ENCODE assay signal across 23 mouse cellular contexts in genomic region chr16:48621019-48621418, GRCm38 (mm10).
DNase-seq lines count a peak whose midpoint lies in the region; ATAC-seq and TF ChIP-seq lines count a peak whose summit lies in the region.
"Had no signal": no experiment of that assay in that cellular context is flagged by ENCODE, and none has a peak within 500 bp of the region (broad histone marks: within the 10 kb centered on the region; RNA-seq: fewer than 3 reads in every experiment).

No protein-coding gene starts in this region.

- no peaks in the 10 kb centered on the region for H3K36me3 ChIP-seq in CH12.LX (replicated peaks in 1 of 2; ENCODE audit: control insufficient read depth in 1 of 2, insufficient read depth in 1 of 2, low read length in 1 of 2)
- H3K36me3 ChIP-seq in embryonic facial prominence, embryonic 14.5 days (ENCODE audit: control insufficient read depth, insufficient read depth, low read length), result no peaks in the 10 kb centered on the region
- H3K36me3 ChIP-seq: embryonic facial prominence, embryonic 15.5 days; forebrain, embryonic 15.5 days; heart, embryonic 12.5 days; hindbrain, embryonic 13.5 days had no signal

- H3K4me1 ChIP-seq in CH12.LX (ENCODE audit: control insufficient read depth in 1 of 2, insufficient read depth in 2 of 2), result no peaks in the 10 kb centered on the region
- H3K4me1 ChIP-seq in embryonic facial prominence, embryonic 14.5 days (ENCODE audit: control insufficient read depth, insufficient read depth, low read length), result no peaks in the 10 kb centered on the region
- H3K4me1 ChIP-seq: embryonic facial prominence, embryonic 15.5 days; forebrain, embryonic 15.5 days; heart, embryonic 12.5 days; hindbrain, embryonic 13.5 days had no signal

- DNase-seq in 3T3-L1 (ENCODE audit: low read depth, low spot score), result peak; percentile 28
- DNase-seq in CH12.LX (ENCODE audit: extremely low read depth), result no peak
- DNase-seq in embryonic facial prominence, embryonic 14.5 days (ENCODE audit: low spot score), result peak; percentile 45
- DNase-seq in telencephalon, adult 2 months (ENCODE audit: low read depth, low spot score), result peak; percentile 8
- no peak for DNase-seq in layer of hippocampus, postnatal 10 days (ENCODE audit: low spot score in 2 of 2)
- no peak for DNase-seq in heart, postnatal 10 days
- DNase-seq: adrenal gland, postnatal 14 days; B cell, adult 2 months; cerebellum, adult 18-20 months; cerebellum, adult 9-11 months; cerebellum, postnatal 36 days; gastrocnemius, postnatal 14 days; heart, adult 2 months; heart, postnatal 36 days; kidney, adult 11 months had no signal

- TF ChIP-seq POLR2A in CH12.LX (IDR thresholded peaks at IDR 0.05; ENCODE audit: low read depth, low read length), result no peak

- no peaks in the 10 kb centered on the region for H3K27me3 ChIP-seq in CH12.LX (replicated peaks)
- no peaks in the 10 kb centered on the region for H3K27me3 ChIP-seq in embryonic facial prominence, embryonic 14.5 days (replicated peaks; ENCODE audit: control insufficient read depth, insufficient read depth, low read length)
- H3K27me3 ChIP-seq: embryonic facial prominence, embryonic 15.5 days; forebrain, embryonic 15.5 days; heart, embryonic 12.5 days; hindbrain, embryonic 13.5 days; Patski had no signal

- H3K4me3 ChIP-seq in CH12.LX (replicated peaks in 1 of 3; ENCODE audit: low read depth in 2 of 3, low read length in 2 of 3, poor library complexity in 1 of 3), result no peak overlapping the region
- no peak overlapping the region for H3K4me3 ChIP-seq in embryonic facial prominence, embryonic 14.5 days (ENCODE audit: low read depth, low read length)
- H3K4me3 ChIP-seq: embryonic facial prominence, embryonic 15.5 days; forebrain, embryonic 15.5 days; heart, adult 2 months; heart, embryonic 12.5 days; hindbrain, embryonic 13.5 days had no signal

- in situ Hi-C loops in CH12.LX (cut with MboI; ENCODE audit: low pct_ligation_motif_present, low pct_unique_long_range_greater_than_20kb, low sequenced_read_pairs), result no loop called here

- H3K9ac ChIP-seq in CH12.LX (ENCODE audit: insufficient read depth, low read depth), result no peak overlapping the region
- no peak overlapping the region for H3K9ac ChIP-seq in embryonic facial prominence, embryonic 14.5 days (ENCODE audit: low read depth, low read length)
- H3K9ac ChIP-seq: embryonic facial prominence, embryonic 15.5 days; forebrain, embryonic 15.5 days; heart, embryonic 12.5 days; hindbrain, embryonic 13.5 days had no signal

- intact Hi-C loops in heart, postnatal 10 days (cut with DNase I), result no loop called here

- no peak for TF ChIP-seq EP300 in CH12.LX (IDR thresholded peaks at IDR 0.05; ENCODE audit: low read length)

- 14% methylated on average over 2 of the region's 2 CpGs for WGBS in embryonic facial prominence, embryonic 14.5 days

- H3K9me3 ChIP-seq in CH12.LX (replicated peaks; ENCODE audit: low read length), result peaks cover 31% of the 10 kb centered on the region
- H3K9me3 ChIP-seq in embryonic facial prominence, embryonic 14.5 days (ENCODE audit: control insufficient read depth, low read length), result no peaks in the 10 kb centered on the region
- H3K9me3 ChIP-seq: embryonic facial prominence, embryonic 15.5 days; forebrain, embryonic 15.5 days; heart, embryonic 12.5 days; hindbrain, embryonic 13.5 days had no signal

- H3K4me2 ChIP-seq in CH12.LX (ENCODE audit: insufficient read depth, low read depth, poor library complexity, severe bottlenecking), result no peak overlapping the region
- no peak overlapping the region for H3K4me2 ChIP-seq in embryonic facial prominence, embryonic 14.5 days (ENCODE audit: low read depth, low read length)
- H3K4me2 ChIP-seq: embryonic facial prominence, embryonic 15.5 days; forebrain, embryonic 15.5 days; heart, embryonic 12.5 days; hindbrain, embryonic 13.5 days had no signal

- TF ChIP-seq RAD21 in CH12.LX (IDR thresholded peaks at IDR 0.05; ENCODE audit: low read depth, low read length), result no peak

- ATAC-seq in embryonic facial prominence, embryonic 14.5 days (ENCODE audit: low read depth), result no peak
- ATAC-seq: activated CD4-positive, CD25-positive, alpha-beta regulatory T cell, adult 4 months; CD4-positive, CD25-positive, alpha-beta regulatory T cell, adult 4 months; forebrain, embryonic 15.5 days; hindbrain, postnatal 0 days; Patski had no signal

- dilution Hi-C loops in CH12.LX (cut with MboI; ENCODE audit: extremely low pct_ligation_motif_present, extremely low pct_unique_long_range_greater_than_20kb, low sequenced_read_pairs), result no loop called here

- H3K27ac ChIP-seq in CH12.LX (ENCODE audit: insufficient read depth, low read depth), result no peak overlapping the region
- H3K27ac ChIP-seq in embryonic facial prominence, embryonic 14.5 days (replicated peaks; ENCODE audit: low read depth, low read length), result no peak overlapping the region
- H3K27ac ChIP-seq: embryonic facial prominence, embryonic 15.5 days; forebrain, embryonic 15.5 days; heart, adult 2 months; hindbrain, embryonic 13.5 days; hindbrain, postnatal 0 days had no signal

- TF ChIP-seq CTCF in CH12.LX (conservative IDR thresholded peaks at IDR 0.05 in 1 of 2, IDR thresholded peaks at IDR 0.05 in 1 of 2; ENCODE audit: low read depth in 2 of 2, low read length in 2 of 2), result no peak

- no peaks in the 10 kb centered on the region for H3K79me2 ChIP-seq in CH12.LX (replicated peaks; ENCODE audit: control insufficient read depth, extremely low read depth, insufficient read depth, poor library complexity, severe bottlenecking)

TF ChIP-seq in CH12.LX, 34 proteins besides CTCF, POLR2A, EP300 and RAD21:
- peak; percentile 66 for TF ChIP-seq MEF2A (IDR thresholded peaks at IDR 0.05; ENCODE audit: borderline replicate concordance, low read depth, low read length)
- TF ChIP-seq IRF4 (IDR thresholded peaks at IDR 0.05; ENCODE audit: low read depth, low read length), result peak; percentile 15; the same call in 1 of the 2 replicates
- no peak for TF ChIP-seq SMC3 (IDR thresholded peaks at IDR 0.05; ENCODE audit: low read depth, low read length)
- no peak for TF ChIP-seq JUND (conservative IDR thresholded peaks at IDR 0.05; ENCODE audit: low read depth, low read length)
- TF ChIP-seq ZNF384 (IDR thresholded peaks at IDR 0.05; ENCODE audit: low read depth, low read length), result peak; percentile 71

Comparison
In these comparisons a context has a peak if more than half of its experiments do, and no peak if none do; other contexts are left out.
1. DNase-seq: peak in 3T3-L1 (single experiment), embryonic facial prominence, embryonic 14.5 days (single experiment) and telencephalon, adult 2 months (single experiment); none in CH12.LX (single experiment), layer of hippocampus, postnatal 10 days (0 of 2) and heart, postnatal 10 days (0 of 2).